ENCODE assay signal across 8 mouse cellular contexts in genomic region chr3:9347446-9347860, GRCm38 (mm10).
DNase-seq lines count a peak whose midpoint lies in the region; ATAC-seq and TF ChIP-seq lines count a peak whose summit lies in the region.

No protein-coding gene starts in this region.

- intact Hi-C loops in heart, postnatal 36 days (cut with DNase I): loop anchor here (5.0 kb wide), 1 partner anchor 380 kb away; no protein-coding TSS in a partner anchor

- H3ac ChIP-seq in C2C12 (ENCODE audit: control insufficient read depth, insufficient read length, low read depth): peak overlapping the region; percentile 40

- no peak for DNase-seq in ES-E14 (ENCODE audit: low read depth, low spot score)
- DNase-seq in heart, postnatal 36 days: peak; percentile 41 to 44
- no peak for DNase-seq in right cerebral cortex, adult 2 months (ENCODE audit: low spot score in 2 of 2)

- H3K79me2 ChIP-seq in C2C12 (ENCODE audit: control insufficient read depth, insufficient read depth): no peaks in the 10 kb centered on the region

- H3K9ac ChIP-seq in ES-E14 (ENCODE audit: insufficient read depth, low read depth, low read length, poor library complexity, severe bottlenecking): no peak overlapping the region; the same call in 1 of the 2 replicates
- peak overlapping the region; percentile 65 for H3K9ac ChIP-seq in embryonic facial prominence, embryonic 13.5 days
- H3K9ac ChIP-seq in liver, embryonic 16.5 days (ENCODE audit: low read depth, low read length): no peak overlapping the region; the same call in 1 of the 2 replicates

- H3K4me2 ChIP-seq in embryonic facial prominence, embryonic 13.5 days: peak overlapping the region; percentile 96
- peak overlapping the region; percentile 65 for H3K4me2 ChIP-seq in liver, embryonic 16.5 days (ENCODE audit: low read depth, low read length)

- H3K27ac ChIP-seq in ES-E14 (ENCODE audit: insufficient read depth, low read depth, low read length, poor library complexity, severe bottlenecking): no peak overlapping the region
- no peak overlapping the region for H3K27ac ChIP-seq in embryonic facial prominence, embryonic 13.5 days
- no peak overlapping the region for H3K27ac ChIP-seq in liver, embryonic 16.5 days (ENCODE audit: low read length)
- no peak overlapping the region for H3K27ac ChIP-seq in olfactory bulb, adult 2 months (ENCODE audit: insufficient read depth, low read depth, low read length)

- H3K9me3 ChIP-seq in ES-E14 (ENCODE audit: control insufficient read depth, insufficient read depth, low read depth, low read length): no peaks in the 10 kb centered on the region
- no peaks in the 10 kb centered on the region for H3K9me3 ChIP-seq in embryonic facial prominence, embryonic 13.5 days
- no peaks in the 10 kb centered on the region for H3K9me3 ChIP-seq in liver, embryonic 16.5 days (replicated peaks; ENCODE audit: control insufficient read depth, low read length)

- H3K4me3 ChIP-seq in C2C12 (ENCODE audit: insufficient read depth, poor library complexity, severe bottlenecking): no peak overlapping the region
- H3K4me3 ChIP-seq in ES-E14 (ENCODE audit: insufficient read depth in 1 of 2, low read depth in 1 of 2, low read length in 2 of 2, poor library complexity in 1 of 2, severe bottlenecking in 1 of 2): peak overlapping the region; percentile 40 to 58; a peak in 3 of 4 replicates
- H3K4me3 ChIP-seq in embryonic facial prominence, embryonic 13.5 days: peak overlapping the region; percentile 54
- peak overlapping the region; percentile 46 for H3K4me3 ChIP-seq in liver, embryonic 16.5 days (ENCODE audit: low read depth, low read length)
- peak overlapping the region; percentile 42 for H3K4me3 ChIP-seq in olfactory bulb, adult 2 months (ENCODE audit: insufficient read depth, low read depth, low read length)

- WGBS in embryonic facial prominence, embryonic 13.5 days: 7% methylated on average over 15 of the region's 15 CpGs
- 11% methylated on average over 15 of the region's 15 CpGs for WGBS in liver, embryonic 16.5 days (ENCODE audit: insufficient replicate concordance)
- 25% methylated on average over 15 of the region's 15 CpGs for WGBS in olfactory bulb, adult 2 months

- 0 out of 2 replicates have a peak, but pooled peaks have one; percentile 34 for ATAC-seq in embryonic facial prominence, embryonic 13.5 days (ENCODE audit: insufficient number of reproducible peaks, insufficient read depth, low FRiP score, low TSS enrichment, low read depth)
- no peak for ATAC-seq in liver, embryonic 16.5 days (ENCODE audit: low read depth)
- no peak for ATAC-seq in erythroid progenitor cell, adult 5-6 weeks (replicated peaks; ENCODE audit: low FRiP score, poor library complexity, severe bottlenecking)

- peaks cover 3 to 9% of the 10 kb centered on the region in 2 experiments; a peak in 2 of 4 replicates for H3K4me1 ChIP-seq in ES-E14 (ENCODE audit: control insufficient read depth in 2 of 2, insufficient read depth in 2 of 2, low read length in 2 of 2, poor library complexity in 1 of 2)
- peaks cover 19% of the 10 kb centered on the region for H3K4me1 ChIP-seq in embryonic facial prominence, embryonic 13.5 days
- H3K4me1 ChIP-seq in liver, embryonic 16.5 days (ENCODE audit: control insufficient read depth, low read depth, low read length): no peaks in the 10 kb centered on the region
- peaks cover 11% of the 10 kb centered on the region for H3K4me1 ChIP-seq in olfactory bulb, adult 2 months (ENCODE audit: control insufficient read depth, insufficient read depth, low read length)

- no peaks in the 10 kb centered on the region for H3K36me3 ChIP-seq in C2C12 (ENCODE audit: control insufficient read depth, insufficient read depth)
- no peaks in the 10 kb centered on the region for H3K36me3 ChIP-seq in ES-E14 (ENCODE audit: control insufficient read depth, insufficient read depth, low read length, poor library complexity, severe bottlenecking)
- H3K36me3 ChIP-seq in embryonic facial prominence, embryonic 13.5 days: no peaks in the 10 kb centered on the region
- H3K36me3 ChIP-seq in liver, embryonic 16.5 days (ENCODE audit: control insufficient read depth, insufficient read depth): no peaks in the 10 kb centered on the region

- no peaks in the 10 kb centered on the region for H3K79me3 ChIP-seq in C2C12 (ENCODE audit: low read depth)

- no peak for TF ChIP-seq POLR2A in olfactory bulb, adult 2 months (IDR thresholded peaks at IDR 0.05; ENCODE audit: insufficient read depth, low read depth, low read length)

- in situ Hi-C loops in ES-E14 (cut with MboI; ENCODE audit: low sequenced_read_pairs in 2 of 2, unreplicated experiment in 2 of 2): loop anchor here in 1 of 2 experiments (10.0 kb wide), 1 partner anchor 273 kb away; no protein-coding TSS in a partner anchor

- H3K27me3 ChIP-seq in C2C12 (ENCODE audit: control insufficient read depth, insufficient read depth, insufficient read length): peaks cover 4% of the 10 kb centered on the region
- H3K27me3 ChIP-seq in embryonic facial prominence, embryonic 13.5 days: peaks cover 59% of the 10 kb centered on the region
- H3K27me3 ChIP-seq in liver, embryonic 16.5 days (ENCODE audit: control insufficient read depth, insufficient read depth, low read depth, low read length): peaks cover 21% of the 10 kb centered on the region

- TF ChIP-seq CTCF in C2C12 (IDR thresholded peaks at IDR 0.05; ENCODE audit: control insufficient read depth, insufficient read depth, insufficient read length): no peak
- no peak for TF ChIP-seq CTCF in olfactory bulb, adult 2 months (IDR thresholded peaks at IDR 0.05; ENCODE audit: insufficient read depth, low read depth, low read length)

TF ChIP-seq in C2C12, 6 proteins besides CTCF, POLR2A, EP300 and RAD21:
- TF ChIP-seq USF1 (IDR thresholded peaks at IDR 0.05; ENCODE audit: low read depth) (no peak), MYOD1 (IDR thresholded peaks at IDR 0.05; ENCODE audit: control insufficient read depth, insufficient read length, low read depth) (no peak), MAX (IDR thresholded peaks at IDR 0.05) (no peak), MYOG (IDR thresholded peaks at IDR 0.05; ENCODE audit: control insufficient read depth, extremely low read depth, insufficient read length) (no peak), CEBPB (IDR thresholded peaks at IDR 0.05; ENCODE audit: low read depth) (no peak), FOSL1 (IDR thresholded peaks at IDR 0.05; ENCODE audit: insufficient read depth, low read length, poor library complexity, severe bottlenecking) (no peak)

TF ChIP-seq in ES-E14, 5 proteins besides CTCF, POLR2A, EP300 and RAD21:
- no peak for TF ChIP-seq HCFC1 (IDR thresholded peaks at IDR 0.05; ENCODE audit: borderline replicate concordance, insufficient read depth, low read length)
- TF ChIP-seq MAFK (IDR thresholded peaks at IDR 0.05; ENCODE audit: insufficient read depth, low read depth, low read length): no peak
- no peak for TF ChIP-seq CHD2 (IDR thresholded peaks at IDR 0.05; ENCODE audit: low read depth, low read length)
- no peak for TF ChIP-seq ZNF384 (IDR thresholded peaks at IDR 0.05; ENCODE audit: low read depth, low read length)
- TF ChIP-seq ZC3H11A (IDR thresholded peaks at IDR 0.05; ENCODE audit: borderline replicate concordance, low read depth, low read length): no peak

Comparison
In these comparisons a context has a peak if more than half of its experiments do, and no peak if none do; other contexts are left out.
1. DNase-seq: peak in heart, postnatal 36 days (2 of 2); none in ES-E14 (single experiment) and right cerebral cortex, adult 2 months (0 of 2).